Mouse (Mus musculus): Measurements from ENCODE around the gene Klhdc4. TPM values are rescaled to one million over a fixed set of nuclear protein-coding genes. Genes with fewer than 3 reads are reported as not detected.

The Klhdc4 gene
- polyA plus RNA-seq, 1 experiment from 2014 or later = 38.5 TPM

- Histone ChIP-seq H3K9me3 (ENCODE audit: control insufficient read depth, low read depth, low read length) (no peaks in the 10 kb centered on the region), H3K4me2 (replicated peaks; ENCODE audit: low read depth, low read length) (no peak overlapping the region), H3K4me3 (ENCODE audit: low read depth, low read length) (no peak overlapping the region), H3K36me3 (ENCODE audit: control insufficient read depth, insufficient read depth, low read length) (no peaks in the 10 kb centered on the region), H3K27me3 (ENCODE audit: control insufficient read depth, insufficient read depth, low read length) (no peaks in the 10 kb centered on the region), H3K27ac (ENCODE audit: low read length) (no peak overlapping the region), H3K9ac (replicated peaks; ENCODE audit: low read depth, low read length) (no peak overlapping the region), H3K4me1 (ENCODE audit: control insufficient read depth, insufficient read depth, low read length) (no peaks in the 10 kb centered on the region)
- no peak for ATAC-seq (ENCODE audit: insufficient number of reproducible peaks, insufficient read depth, low FRiP score, low read depth)
- whole genome bisulfite sequencing = 82% methylated on average over 2 of the region's 2 CpGs
Measured at GRCm38 (mm10) chr8:121853586-121853985, 24.2 kb upstream of the Klhdc4 start.

- Histone ChIP-seq H3K27ac (ENCODE audit: low read length) (no peak overlapping the region), H3K9ac (replicated peaks; ENCODE audit: low read depth, low read length) (no peak overlapping the region), H3K27me3 (ENCODE audit: control insufficient read depth, insufficient read depth, low read length) (no peaks in the 10 kb centered on the region), H3K36me3 (ENCODE audit: control insufficient read depth, insufficient read depth, low read length) (no peaks in the 10 kb centered on the region), H3K4me1 (ENCODE audit: control insufficient read depth, insufficient read depth, low read length) (no peaks in the 10 kb centered on the region), H3K4me3 (ENCODE audit: low read depth, low read length) (no peak overlapping the region), H3K9me3 (ENCODE audit: control insufficient read depth, low read depth, low read length) (no peaks in the 10 kb centered on the region), H3K4me2 (replicated peaks; ENCODE audit: low read depth, low read length) (no peak overlapping the region)
- ATAC-seq (ENCODE audit: insufficient number of reproducible peaks, insufficient read depth, low FRiP score, low read depth) = no peak
- 39% methylated on average over 7 of the region's 7 CpGs for WGBS
Measured at GRCm38 (mm10) chr8:121852464-121852863, 23.1 kb upstream of the Klhdc4 start.

DNA sequence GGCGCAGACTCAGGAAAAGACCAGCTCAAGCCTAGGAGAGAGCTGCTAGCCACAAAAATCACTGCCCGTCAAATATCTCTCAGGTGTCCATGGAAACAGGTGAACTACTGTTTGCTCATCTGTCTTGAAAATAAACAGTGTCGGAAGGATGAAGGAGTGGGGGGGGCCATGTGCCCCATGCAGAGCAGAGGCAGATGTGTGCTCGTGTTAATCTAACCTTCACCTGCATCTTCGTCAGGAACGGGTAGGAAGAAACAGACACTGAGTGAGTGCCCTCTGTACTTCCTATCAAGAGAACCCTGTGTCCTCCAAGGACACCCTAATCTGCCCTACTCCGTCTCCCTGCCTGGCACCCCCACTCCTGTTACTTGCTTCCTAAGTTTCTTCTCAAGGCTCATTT lies 22.3 kb upstream of the Klhdc4 start:
- Histone ChIP-seq H3K9me3 (ENCODE audit: control insufficient read depth, low read depth, low read length) (no peaks in the 10 kb centered on the region), H3K36me3 (ENCODE audit: control insufficient read depth, insufficient read depth, low read length) (no peaks in the 10 kb centered on the region), H3K4me1 (ENCODE audit: control insufficient read depth, insufficient read depth, low read length) (no peaks in the 10 kb centered on the region), H3K4me3 (ENCODE audit: low read depth, low read length) (no peak overlapping the region), H3K27me3 (ENCODE audit: control insufficient read depth, insufficient read depth, low read length) (no peaks in the 10 kb centered on the region), H3K27ac (ENCODE audit: low read length) (no peak overlapping the region), H3K4me2 (replicated peaks; ENCODE audit: low read depth, low read length) (peak overlapping the region; percentile 48; the same call in 1 of the 2 replicates), H3K9ac (replicated peaks; ENCODE audit: low read depth, low read length) (no peak overlapping the region)
- WGBS = 25% methylated on average over 7 of the region's 7 CpGs
- ATAC-seq (ENCODE audit: insufficient number of reproducible peaks, insufficient read depth, low FRiP score, low read depth) = no peak; the same call in 1 of the 2 replicates

GRCm38 (mm10) chr8:121850821-121851470 lies 21.6 kb upstream of the Klhdc4 start:
- no peak overlapping the region for H3K27ac ChIP-seq (ENCODE audit: low read length)

GRCm38 (mm10) chr8:121850436-121850820 lies 21.1 kb upstream of the Klhdc4 start:
- H3K9ac ChIP-seq (replicated peaks; ENCODE audit: low read depth, low read length) = no peak overlapping the region
- no peak overlapping the region for H3K27ac ChIP-seq (ENCODE audit: low read length)
- ATAC-seq (ENCODE audit: insufficient number of reproducible peaks, insufficient read depth, low FRiP score, low read depth) = no peak

More at GRCm38 (mm10) chr8:121850821-121851470, 21.6 kb upstream of the Klhdc4 start:
- H3K36me3 ChIP-seq (ENCODE audit: control insufficient read depth, insufficient read depth, low read length) = no peaks in the 10 kb centered on the region
- H3K9me3 ChIP-seq (ENCODE audit: control insufficient read depth, low read depth, low read length) = no peaks in the 10 kb centered on the region
- H3K4me2 ChIP-seq (replicated peaks; ENCODE audit: low read depth, low read length) = peak overlapping the region; percentile 48
- no peak overlapping the region for H3K9ac ChIP-seq (replicated peaks; ENCODE audit: low read depth, low read length)
- no peak overlapping the region for H3K4me3 ChIP-seq (ENCODE audit: low read depth, low read length)
- peak; percentile 84 for ATAC-seq (ENCODE audit: insufficient number of reproducible peaks, insufficient read depth, low FRiP score, low read depth)
- 4% methylated on average over 24 of the region's 24 CpGs for WGBS
- no peaks in the 10 kb centered on the region for H3K4me1 ChIP-seq (ENCODE audit: control insufficient read depth, insufficient read depth, low read length)
- no peaks in the 10 kb centered on the region for H3K27me3 ChIP-seq (ENCODE audit: control insufficient read depth, insufficient read depth, low read length)

GRCm38 (mm10) chr8:121850018-121850417 lies 20.6 kb upstream of the Klhdc4 start:
- Histone ChIP-seq H3K9ac (replicated peaks; ENCODE audit: low read depth, low read length) (no peak overlapping the region), H3K36me3 (ENCODE audit: control insufficient read depth, insufficient read depth, low read length) (no peaks in the 10 kb centered on the region), H3K27me3 (ENCODE audit: control insufficient read depth, insufficient read depth, low read length) (no peaks in the 10 kb centered on the region), H3K4me1 (ENCODE audit: control insufficient read depth, insufficient read depth, low read length) (no peaks in the 10 kb centered on the region), H3K4me2 (replicated peaks; ENCODE audit: low read depth, low read length) (no peak overlapping the region), H3K9me3 (ENCODE audit: control insufficient read depth, low read depth, low read length) (no peaks in the 10 kb centered on the region), H3K4me3 (ENCODE audit: low read depth, low read length) (no peak overlapping the region), H3K27ac (ENCODE audit: low read length) (no peak overlapping the region)
- no peak for ATAC-seq (ENCODE audit: insufficient number of reproducible peaks, insufficient read depth, low FRiP score, low read depth)
- 14% methylated on average over 6 of the region's 6 CpGs for WGBS

More at GRCm38 (mm10) chr8:121850436-121850820, 21.1 kb upstream of the Klhdc4 start:
- Histone ChIP-seq H3K36me3 (ENCODE audit: control insufficient read depth, insufficient read depth, low read length) (no peaks in the 10 kb centered on the region), H3K4me3 (ENCODE audit: low read depth, low read length) (no peak overlapping the region), H3K27me3 (ENCODE audit: control insufficient read depth, insufficient read depth, low read length) (no peaks in the 10 kb centered on the region), H3K4me2 (replicated peaks; ENCODE audit: low read depth, low read length) (peak overlapping the region; percentile 48), H3K9me3 (ENCODE audit: control insufficient read depth, low read depth, low read length) (no peaks in the 10 kb centered on the region), H3K4me1 (ENCODE audit: control insufficient read depth, insufficient read depth, low read length) (no peaks in the 10 kb centered on the region)
- WGBS = 40% methylated on average over 12 of the region's 12 CpGs

GRCm38 (mm10) chr8:121849303-121849702 lies 19.9 kb upstream of the Klhdc4 start:
- ATAC-seq (ENCODE audit: insufficient number of reproducible peaks, insufficient read depth, low FRiP score, low read depth) = no peak
- H3K4me1 ChIP-seq (ENCODE audit: control insufficient read depth, insufficient read depth, low read length) = no peaks in the 10 kb centered on the region
- H3K4me2 ChIP-seq (replicated peaks; ENCODE audit: low read depth, low read length) = no peak overlapping the region
- WGBS = 67% methylated on average over 9 of the region's 9 CpGs
- no peak overlapping the region for H3K27ac ChIP-seq (ENCODE audit: low read length)
- H3K9me3 ChIP-seq (ENCODE audit: control insufficient read depth, low read depth, low read length) = no peaks in the 10 kb centered on the region
- H3K4me3 ChIP-seq (ENCODE audit: low read depth, low read length) = no peak overlapping the region
- H3K9ac ChIP-seq (replicated peaks; ENCODE audit: low read depth, low read length) = no peak overlapping the region
- H3K36me3 ChIP-seq (ENCODE audit: control insufficient read depth, insufficient read depth, low read length) = no peaks in the 10 kb centered on the region
- H3K27me3 ChIP-seq (ENCODE audit: control insufficient read depth, insufficient read depth, low read length) = no peaks in the 10 kb centered on the region

DNA sequence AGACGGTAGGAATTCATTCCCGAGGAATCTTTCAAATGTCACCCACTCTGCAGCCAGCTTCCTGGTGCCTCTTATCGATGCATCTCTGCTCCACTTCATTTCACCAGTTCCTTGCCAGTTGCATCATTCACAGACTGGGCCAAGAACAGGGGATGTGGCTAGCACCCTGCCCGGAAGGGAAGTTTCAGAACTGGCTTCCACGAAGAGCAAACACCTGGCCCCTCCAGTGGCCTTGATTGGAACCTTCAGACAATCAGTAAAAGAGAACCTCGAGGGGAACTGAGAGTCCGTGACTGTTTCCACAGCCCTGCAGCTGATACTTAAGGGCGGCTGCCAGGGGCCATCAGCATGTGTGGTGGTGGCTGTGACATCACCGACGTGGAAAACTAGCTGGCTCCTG lies 19.1 kb upstream of the Klhdc4 start:
- 59% methylated on average over 10 of the region's 10 CpGs for WGBS
- no peak for ATAC-seq (ENCODE audit: insufficient number of reproducible peaks, insufficient read depth, low FRiP score, low read depth)
- H3K36me3 ChIP-seq (ENCODE audit: control insufficient read depth, insufficient read depth, low read length) = no peaks in the 10 kb centered on the region
- H3K27ac ChIP-seq (ENCODE audit: low read length) = no peak overlapping the region
- H3K27me3 ChIP-seq (ENCODE audit: control insufficient read depth, insufficient read depth, low read length) = no peaks in the 10 kb centered on the region
- H3K4me2 ChIP-seq (replicated peaks; ENCODE audit: low read depth, low read length) = no peak overlapping the region
- no peak overlapping the region for H3K4me3 ChIP-seq (ENCODE audit: low read depth, low read length)
- no peaks in the 10 kb centered on the region for H3K9me3 ChIP-seq (ENCODE audit: control insufficient read depth, low read depth, low read length)
- H3K9ac ChIP-seq (replicated peaks; ENCODE audit: low read depth, low read length) = no peak overlapping the region
- no peaks in the 10 kb centered on the region for H3K4me1 ChIP-seq (ENCODE audit: control insufficient read depth, insufficient read depth, low read length)

DNA sequence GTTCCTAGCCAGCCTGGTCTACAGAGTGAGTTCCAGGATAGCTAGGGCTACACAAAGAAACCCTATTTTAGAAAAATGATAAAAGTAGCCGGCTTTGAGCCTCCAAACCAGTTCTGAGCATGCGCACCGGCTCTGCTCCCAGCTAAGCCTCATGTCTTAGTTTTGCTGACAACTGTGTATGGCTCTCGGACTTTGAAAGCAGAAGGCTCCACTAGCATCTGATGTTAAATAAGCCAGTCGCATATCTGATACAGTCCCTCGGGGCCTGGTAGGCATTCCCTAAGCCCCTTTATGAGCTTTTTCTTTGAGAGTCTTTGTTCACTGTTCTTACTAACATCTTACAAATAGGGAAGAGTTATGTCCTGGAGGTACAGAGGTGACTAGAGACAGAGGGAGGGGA lies 18.6 kb upstream of the Klhdc4 start:
- Histone ChIP-seq H3K36me3 (ENCODE audit: control insufficient read depth, insufficient read depth, low read length) (no peaks in the 10 kb centered on the region), H3K4me3 (ENCODE audit: low read depth, low read length) (no peak overlapping the region), H3K27ac (ENCODE audit: low read length) (no peak overlapping the region), H3K4me2 (replicated peaks; ENCODE audit: low read depth, low read length) (no peak overlapping the region), H3K9me3 (ENCODE audit: control insufficient read depth, low read depth, low read length) (no peaks in the 10 kb centered on the region), H3K27me3 (ENCODE audit: control insufficient read depth, insufficient read depth, low read length) (no peaks in the 10 kb centered on the region), H3K4me1 (ENCODE audit: control insufficient read depth, insufficient read depth, low read length) (no peaks in the 10 kb centered on the region), H3K9ac (replicated peaks; ENCODE audit: low read depth, low read length) (no peak overlapping the region)
- 73% methylated on average over 6 of the region's 6 CpGs for WGBS
- no peak for ATAC-seq (ENCODE audit: insufficient number of reproducible peaks, insufficient read depth, low FRiP score, low read depth)

Data from stomach, embryonic 14.5 days (tissue).